Mouse (Mus musculus) activated CD4-positive, CD25-positive, alpha-beta regulatory T cell (primary cell): ENCODE data around the gene Slc17a3. TPM values are rescaled to one million over a fixed set of nuclear protein-coding genes. Genes with fewer than 3 reads are reported as not detected.

Experiments
- polyA plus RNA-seq, 2 experiments: library from polyadenylated mRNA; unstranded; fragments of 100-300 nt; shearing (Covaris generic); gene quantifications; one replicate each; pipeline ENCODE4 v1.2.1; 2017

Gene Slc17a3
- not detected for polyA plus RNA-seq

GRCm38 (mm10) chr13:23839308-23839707 is at the start of gene Slc17a3:
TSS of gene Slc17a3 (plus strand) at chr13:23839434.

GRCm38 (mm10) chr13:23806422-23807052 is 32.7 kb upstream of the Slc17a3 start, which contains the start of gene Slc17a2:
TSS of gene Slc17a2 (plus strand) at chr13:23806993.

GRCm38 (mm10) chr13:23867405-23867804 is 28.2 kb downstream of the Slc17a3 start, which contains the start of gene Slc17a1:
TSS of gene Slc17a1 (plus strand) at chr13:23867750.

Other genes starting within 250 kb of the Slc17a3 start
- gene Hist1h2be, start 218.3 kb upstream of the Slc17a3 start, polyA plus RNA-seq, result 1 to 10 TPM; 1.2 to 1.4 TPM
- gene Hist1h1e, start 216.9 kb upstream of the Slc17a3 start, polyA plus RNA-seq, result 10 to 100 TPM in 1 of 2 experiments, 1 to 10 TPM in 1; 7.1 to 18.0 TPM
- under 1 TPM; 0.55 to 0.80 TPM for gene Hist1h2ac, start 155.5 kb upstream of the Slc17a3 start, polyA plus RNA-seq
- 1 to 10 TPM; 3.0 to 4.1 TPM for gene Hist1h2bc, start 155.2 kb upstream of the Slc17a3 start, polyA plus RNA-seq
- gene Hist1h1t, start 143.6 kb upstream of the Slc17a3 start, polyA plus RNA-seq, result under 1 TPM in 1 of 2 experiments, not detected in 1; 0.38 TPM
- 1 to 10 TPM; 3.3 to 6.0 TPM for gene Hist1h4c, start 141.0 kb upstream of the Slc17a3 start, polyA plus RNA-seq
- gene Hfe, start 128.6 kb upstream of the Slc17a3 start, polyA plus RNA-seq, result 1 to 10 TPM; 1.3 to 2.6 TPM
- 10 to 100 TPM; 13.3 to 18.7 TPM for gene Hist1h1c, start 100.6 kb upstream of the Slc17a3 start, polyA plus RNA-seq
- 1 to 10 TPM; 2.7 to 3.1 TPM for gene Hist1h3c, start 93.8 kb upstream of the Slc17a3 start, polyA plus RNA-seq
- gene Hist1h2bb, start 92.7 kb upstream of the Slc17a3 start, polyA plus RNA-seq, result 1 to 10 TPM; 1.1 to 2.8 TPM
- 1 to 10 TPM; 4.6 to 7.2 TPM for gene Hist1h2ab, start 88.3 kb upstream of the Slc17a3 start, polyA plus RNA-seq
- gene Hist1h3b, start 87.2 kb upstream of the Slc17a3 start, polyA plus RNA-seq, result 1 to 10 TPM in 1 of 2 experiments, not detected in 1; 1.4 TPM
- 1 to 10 TPM; 5.4 to 5.6 TPM for gene Hist1h4b, start 82.4 kb upstream of the Slc17a3 start, polyA plus RNA-seq
- gene Hist1h4a, start 78.2 kb upstream of the Slc17a3 start, polyA plus RNA-seq, result not detected
- 1 to 10 TPM; 5.1 TPM for gene Hist1h3a, start 77.0 kb upstream of the Slc17a3 start, polyA plus RNA-seq
- 1 to 10 TPM; 2.5 to 3.0 TPM for gene Hist1h1a, start 75.8 kb upstream of the Slc17a3 start, polyA plus RNA-seq
- gene Trim38, start 69.5 kb upstream of the Slc17a3 start, polyA plus RNA-seq, result under 1 TPM in 1 of 2 experiments, not detected in 1; 0.17 TPM
- gene Slc17a2, start 32.4 kb upstream of the Slc17a3 start, polyA plus RNA-seq, result under 1 TPM in 1 of 2 experiments, not detected in 1; 0.09 TPM
- gene Slc17a1, start 28.3 kb downstream of the Slc17a3 start, polyA plus RNA-seq, result under 1 TPM in 1 of 2 experiments, not detected in 1; 0.09 TPM
- not detected for gene Slc17a4, start 75.6 kb downstream of the Slc17a3 start, polyA plus RNA-seq
- gene Hist1h2ba, start 94.7 kb downstream of the Slc17a3 start, polyA plus RNA-seq, result not detected
- not detected for gene Hist1h2aa, start 95.0 kb downstream of the Slc17a3 start, polyA plus RNA-seq
- gene Scgn, start 151.8 kb downstream of the Slc17a3 start, polyA plus RNA-seq, result not detected